Mouse (Mus musculus) layer of hippocampus, adult 9-11 months (tissue): Measurements from ENCODE around the gene Col4a2.

Experiments used
- DNase-seq: peaks from one replicate; pipeline ENCODE4 v3.0.0; 2022

Col4a2 gene

DNA sequence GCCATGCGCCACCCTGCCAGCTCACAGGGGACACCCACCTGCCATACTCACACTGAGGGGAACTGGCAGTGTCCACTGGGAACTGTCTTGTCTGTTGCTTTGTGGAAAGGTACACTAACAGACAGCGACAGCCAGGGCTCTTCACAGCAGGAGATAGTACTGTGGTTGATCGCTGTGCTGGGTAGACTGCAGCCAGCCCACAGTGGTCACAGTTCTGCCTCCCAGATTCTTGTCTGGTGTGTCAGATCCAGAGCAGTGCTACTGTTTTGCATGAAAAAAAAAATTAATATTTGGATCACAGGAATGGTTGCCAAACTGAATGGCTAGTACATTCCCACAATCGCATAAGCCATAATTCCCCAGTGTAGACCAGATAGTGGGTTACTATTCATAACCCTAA, 74.7 kb downstream of the Col4a2 start:
- no peak for DNase-seq

DNA sequence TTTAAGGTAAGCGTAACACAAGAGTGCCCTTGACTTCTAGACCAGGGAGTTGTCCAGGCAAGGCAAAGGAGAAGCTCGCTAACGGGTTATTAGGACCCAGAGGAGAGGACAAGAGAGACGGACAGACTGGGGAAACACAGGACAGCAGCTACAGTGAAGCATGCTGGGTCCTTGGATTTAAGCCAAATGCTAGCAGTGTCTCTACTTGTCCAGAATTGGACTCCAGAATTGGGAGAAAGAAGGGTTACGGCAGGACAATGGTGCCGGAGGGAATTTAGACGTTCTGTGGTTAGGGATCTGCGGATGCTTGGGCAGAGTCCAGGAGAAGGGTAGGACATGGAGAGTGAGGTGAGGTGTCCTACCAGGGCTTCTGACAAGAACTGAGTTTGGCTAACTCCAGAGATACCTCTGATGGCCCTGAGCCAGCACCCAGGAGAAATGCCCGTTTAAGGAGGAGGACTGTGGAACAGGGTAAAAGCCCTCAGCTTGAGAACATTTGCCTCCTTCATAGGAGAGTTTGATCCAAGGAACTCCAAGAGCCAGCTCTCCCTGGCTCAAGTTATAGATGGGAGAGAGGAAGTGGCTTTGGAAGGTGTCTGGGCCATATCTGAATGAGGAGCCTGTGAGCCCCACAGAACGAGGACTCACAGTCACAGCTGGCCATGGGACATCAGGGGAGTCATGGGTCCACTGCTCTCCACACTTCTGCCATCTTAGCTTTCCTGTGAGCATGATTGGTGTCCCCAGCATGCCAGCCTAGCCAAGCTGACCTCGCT, 76.9 kb downstream of the Col4a2 start:
- DNase-seq, result no peak

DNA sequence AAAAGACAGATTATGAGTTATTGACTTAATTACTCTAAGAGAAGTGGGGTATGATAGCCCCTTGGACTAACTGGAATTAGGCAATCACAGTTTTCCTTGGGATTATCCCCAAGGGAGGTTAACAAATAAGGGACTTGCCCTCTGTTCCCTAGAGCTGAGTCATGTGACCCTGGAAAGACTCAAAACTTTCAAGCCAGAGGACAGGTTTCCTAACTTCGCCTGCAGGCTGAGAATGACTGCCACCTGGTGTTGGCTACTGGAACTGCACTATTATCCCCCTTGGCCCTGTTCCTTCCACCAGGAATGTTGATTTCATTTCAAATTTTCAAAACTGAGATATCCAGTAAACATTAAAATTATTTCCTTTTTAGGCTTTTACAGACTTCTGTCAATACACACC, 80.1 kb downstream of the Col4a2 start:
- no peak for DNase-seq

DNA sequence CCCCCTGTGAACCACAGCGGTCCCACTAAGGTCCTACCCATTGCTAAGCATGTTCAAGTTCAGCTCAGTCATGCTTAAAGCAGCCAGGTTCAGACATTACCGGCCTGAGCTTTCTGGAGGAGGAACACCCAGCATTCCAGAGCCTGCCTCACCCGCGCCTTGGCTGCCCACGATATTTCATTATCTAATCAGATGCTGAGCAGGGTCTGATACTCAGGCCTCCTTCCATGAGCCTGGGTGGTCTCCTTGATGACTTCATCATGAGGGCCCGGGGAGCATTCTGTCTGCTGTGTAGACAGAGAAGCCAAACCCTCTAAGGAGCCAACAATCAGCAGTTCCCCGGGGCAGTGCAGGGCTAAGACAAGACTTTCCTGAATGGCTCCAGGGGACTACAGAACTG, 80.6 kb downstream of the Col4a2 start:
- DNase-seq, result no peak

DNA sequence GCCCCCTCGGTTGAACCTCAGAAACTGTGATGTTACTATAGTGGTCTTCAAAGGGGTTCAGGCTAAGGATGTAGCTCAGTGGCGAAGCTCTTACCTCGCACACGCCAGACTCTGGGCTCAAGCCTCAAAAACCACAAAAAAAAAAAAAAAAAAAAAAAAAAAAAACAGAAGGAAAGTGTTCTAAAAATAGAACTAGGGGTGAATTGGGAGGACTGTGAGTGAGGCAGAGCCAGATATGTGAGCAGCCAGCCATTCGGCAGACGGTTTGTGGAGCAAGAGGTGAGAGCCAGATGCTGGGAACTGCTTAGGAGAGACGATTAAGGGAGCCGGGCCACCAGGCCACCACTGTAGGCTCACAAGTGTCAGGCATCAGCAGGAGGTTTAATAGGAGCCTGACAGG, 81.0 kb downstream of the Col4a2 start:
- no peak for DNase-seq

DNA sequence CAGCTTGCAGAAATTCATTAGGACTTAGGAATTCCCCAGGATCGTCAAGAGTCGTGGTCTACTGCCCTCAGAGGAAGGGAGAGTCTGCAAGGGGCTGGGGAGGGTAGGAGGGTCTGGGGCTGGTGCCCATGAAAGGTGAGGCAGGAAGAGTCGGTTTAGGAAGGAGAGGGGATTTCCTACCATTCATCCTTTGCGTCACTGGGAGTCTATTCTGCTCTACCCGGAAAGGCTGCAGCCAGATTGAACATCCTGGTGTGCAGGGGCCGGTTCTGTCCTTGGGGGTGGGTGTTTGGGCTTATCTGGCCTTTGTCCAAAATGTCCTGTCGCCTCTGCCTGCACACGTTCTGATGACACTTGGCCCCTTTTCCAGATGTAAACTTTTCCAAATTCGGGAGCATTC, 82.2 kb downstream of the Col4a2 start:
- DNase-seq, result no peak

DNA sequence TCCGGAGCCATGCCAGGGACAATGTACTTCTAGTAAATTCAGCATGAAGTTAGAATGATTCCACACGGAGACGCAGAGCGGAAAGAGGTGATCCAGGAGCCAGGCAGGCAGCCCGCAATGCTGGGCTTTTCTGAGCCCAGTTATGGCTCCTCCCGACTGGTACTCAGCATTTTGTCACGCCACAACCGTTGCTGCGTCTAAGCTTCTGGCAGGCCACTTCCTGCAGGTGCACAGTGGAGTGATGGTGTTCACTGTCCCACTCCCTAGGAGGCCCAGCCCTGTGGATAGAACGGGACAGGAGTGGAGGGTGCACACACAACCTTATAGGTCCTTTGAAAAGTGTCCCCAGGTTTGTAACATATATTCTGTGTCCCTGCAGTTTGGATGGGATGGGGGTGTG, 83.0 kb downstream of the Col4a2 start:
- no peak for DNase-seq

DNA sequence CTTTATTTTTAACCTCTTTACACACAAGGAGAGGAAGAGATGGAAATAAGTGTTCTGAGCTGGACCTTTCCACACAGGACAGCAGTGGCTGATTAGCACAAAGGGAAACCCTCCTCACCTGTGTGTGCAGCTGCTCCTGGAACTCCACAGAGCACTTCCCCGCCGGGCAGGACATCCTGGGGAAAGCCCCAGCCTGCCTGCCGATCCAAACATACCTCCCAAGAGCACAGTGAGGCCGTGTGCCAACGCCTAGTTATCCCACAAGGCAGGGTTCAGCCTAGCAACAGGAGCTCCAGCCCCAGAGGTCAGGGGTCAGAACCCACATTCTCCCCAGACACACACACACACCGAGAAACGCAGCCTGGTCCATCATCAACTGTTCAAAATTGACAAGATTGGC, 83.5 kb downstream of the Col4a2 start:
- DNase-seq, result no peak

DNA sequence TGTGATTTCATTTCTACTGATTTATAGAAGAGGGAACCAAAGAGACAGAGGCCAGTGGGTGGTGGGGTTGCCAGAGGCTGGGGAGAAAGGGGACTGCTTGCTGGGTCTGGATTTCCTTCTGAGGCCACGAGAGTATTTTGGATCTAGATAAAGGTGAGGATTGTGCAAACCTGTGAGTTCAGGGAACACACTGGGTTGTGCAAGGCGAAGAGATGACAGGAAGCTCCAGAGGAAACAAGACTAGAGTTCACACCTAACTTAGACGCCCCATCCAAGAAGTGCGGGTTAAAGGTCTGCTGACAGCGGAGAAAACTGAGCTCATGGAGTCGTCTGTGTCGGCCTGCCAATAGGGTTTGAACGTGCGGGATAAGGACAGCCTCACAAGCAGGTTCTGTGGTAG, 84.5 kb downstream of the Col4a2 start:
- DNase-seq, result no peak

DNA sequence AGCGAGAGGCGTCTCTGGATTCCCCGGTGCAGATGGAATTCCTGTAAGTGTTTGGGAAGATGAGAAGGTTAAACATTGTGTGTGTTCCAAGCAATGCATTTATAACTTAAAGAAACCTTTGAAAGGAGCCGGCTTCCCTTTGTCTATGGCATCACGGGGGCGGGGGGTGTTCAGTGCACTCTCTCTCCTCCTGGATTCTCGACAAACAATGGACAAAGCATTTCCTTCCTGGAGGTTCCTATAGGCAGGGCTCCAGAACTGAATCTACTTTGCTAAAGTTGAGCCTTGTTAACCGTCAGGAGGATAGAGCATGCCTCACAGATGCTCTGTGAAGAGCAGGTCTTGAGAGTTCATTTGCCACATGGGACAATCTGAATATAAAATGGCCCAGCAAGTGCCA, 87.1 kb downstream of the Col4a2 start:
- no peak for DNase-seq

DNA sequence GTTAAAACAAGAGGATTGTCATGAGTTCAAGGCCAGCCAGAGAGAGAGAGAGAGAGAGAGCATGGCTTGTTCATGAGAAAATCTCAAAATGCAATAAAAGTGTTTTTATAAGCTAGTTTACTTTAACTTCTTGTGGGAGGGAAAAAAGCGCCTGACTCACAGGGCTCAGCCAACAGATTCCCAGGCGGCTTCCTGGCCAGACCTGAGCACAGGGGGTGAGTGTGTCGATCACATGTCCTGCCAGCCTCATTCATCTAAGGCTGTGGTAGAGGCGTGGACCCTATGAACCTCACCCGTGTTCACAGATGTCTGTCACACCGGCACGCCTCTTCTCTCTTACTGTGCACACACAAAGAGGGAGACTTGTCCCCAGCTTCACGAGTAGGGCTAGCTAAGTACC, 87.6 kb downstream of the Col4a2 start:
- DNase-seq, result no peak

DNA sequence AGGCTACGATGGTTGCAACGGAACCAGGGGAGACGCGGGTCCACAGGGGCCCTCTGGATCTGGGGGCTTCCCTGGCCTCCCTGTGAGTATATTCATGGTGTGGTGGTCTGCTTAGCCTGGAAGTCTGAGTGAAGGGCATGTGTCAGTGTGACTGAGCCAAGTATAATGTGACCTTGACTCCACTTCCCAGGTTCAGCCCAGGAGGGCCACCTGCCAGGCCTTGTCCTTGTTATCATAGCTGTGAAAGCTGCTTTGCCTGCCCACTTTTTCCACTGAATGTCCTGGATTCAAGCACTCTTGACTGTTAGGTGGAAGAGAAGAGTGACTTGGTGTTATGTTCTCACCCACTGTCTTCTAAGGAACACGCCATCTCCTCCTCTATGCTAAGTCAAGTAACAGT, 88.6 kb downstream of the Col4a2 start:
- no peak for DNase-seq

DNA sequence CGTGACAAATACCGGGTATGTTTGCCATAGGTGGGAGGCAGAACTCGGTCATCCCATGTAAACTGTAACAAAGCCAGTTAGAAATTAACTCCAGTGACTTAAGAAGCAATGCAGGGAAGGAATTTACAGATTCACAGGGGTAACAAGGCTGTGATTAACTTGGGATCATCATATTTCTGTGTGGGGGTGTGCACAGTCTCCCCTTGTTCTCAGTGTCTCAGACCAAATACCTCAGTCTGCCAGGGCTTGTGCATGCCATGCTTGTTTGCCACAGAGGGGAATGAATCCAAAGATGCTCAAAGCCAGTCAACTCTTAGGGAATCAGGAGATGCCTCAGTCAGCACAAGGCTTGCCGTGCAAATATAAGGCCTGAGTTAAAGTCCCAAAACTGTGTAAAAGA, 89.6 kb downstream of the Col4a2 start:
- DNase-seq, result no peak

DNA sequence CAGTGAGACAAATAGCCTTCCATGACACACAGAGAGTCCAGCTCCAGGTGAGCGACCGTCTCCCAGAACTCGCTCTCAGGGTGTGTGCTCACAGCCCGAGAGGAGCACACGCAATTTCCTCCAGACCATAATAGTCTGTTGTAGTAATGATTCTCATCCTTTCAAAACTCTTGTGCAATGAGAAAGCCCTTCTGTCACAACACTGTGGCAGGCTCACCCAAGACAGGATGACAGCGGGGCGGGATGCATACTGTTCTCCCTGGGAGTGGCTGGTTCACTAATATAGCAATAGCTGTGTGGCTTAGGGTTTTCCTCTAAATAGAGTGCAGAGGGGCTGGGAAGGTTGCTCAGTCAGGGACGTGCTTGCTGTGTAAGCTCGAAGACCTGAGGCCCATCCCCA, 91.2 kb downstream of the Col4a2 start:
- no peak for DNase-seq

DNA sequence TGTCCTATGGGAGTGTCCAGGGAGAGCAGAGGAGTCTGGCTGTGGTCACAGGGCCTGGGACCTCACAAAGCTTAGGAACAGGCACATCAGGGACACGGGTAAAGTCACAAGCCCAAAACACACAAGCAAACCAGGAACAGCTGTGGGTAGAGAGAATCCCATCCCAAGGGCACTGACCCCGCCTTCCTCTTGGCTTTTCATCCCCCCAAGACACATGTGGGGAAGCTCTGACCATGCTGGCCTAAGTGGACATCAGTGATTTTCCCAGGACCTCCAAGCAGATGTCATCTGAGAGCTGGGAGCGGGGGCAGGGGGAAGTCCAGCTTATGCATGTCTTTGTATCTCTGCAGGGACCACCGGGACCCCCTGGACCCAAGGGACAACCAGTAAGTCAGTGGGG, 92.0 kb downstream of the Col4a2 start:
- DNase-seq, result no peak

DNA sequence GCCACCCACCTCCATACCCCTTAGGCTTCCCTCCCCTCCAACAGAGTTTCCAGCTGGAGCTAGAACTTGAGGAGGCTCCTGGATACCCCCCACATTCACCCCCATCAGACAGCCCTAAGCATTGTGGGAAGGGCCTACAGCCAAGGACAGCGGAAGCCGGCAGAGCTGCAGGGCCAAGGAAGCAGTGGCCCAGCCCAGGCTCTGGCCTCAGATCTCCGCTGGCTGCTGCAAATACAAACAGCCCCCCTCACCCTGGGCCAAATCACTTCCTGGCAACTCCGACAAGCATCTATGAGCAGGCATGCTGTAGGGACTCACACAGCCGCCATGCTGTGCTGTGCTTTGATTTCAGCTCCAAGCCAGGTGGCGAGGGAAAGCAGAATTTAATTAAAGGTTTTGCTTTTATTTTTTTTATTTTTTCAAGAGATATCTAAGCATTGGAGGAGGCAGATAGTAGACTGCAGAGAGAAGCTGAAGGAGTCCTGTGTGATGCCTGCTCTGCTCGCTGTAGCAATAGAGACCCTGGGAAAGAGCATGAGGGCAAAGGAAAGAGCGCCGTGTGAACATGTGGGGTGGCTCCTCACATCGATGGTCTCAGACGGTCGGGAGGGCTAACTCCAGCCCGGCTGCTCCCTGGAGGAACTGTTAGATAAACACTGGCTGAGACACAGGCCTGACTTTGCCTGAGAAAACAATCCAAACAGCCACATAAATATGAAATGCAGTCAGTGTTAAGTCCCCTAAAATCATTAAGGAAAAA, 93.3 kb downstream of the Col4a2 start:
- DNase-seq, result peak; percentile 72

DNA sequence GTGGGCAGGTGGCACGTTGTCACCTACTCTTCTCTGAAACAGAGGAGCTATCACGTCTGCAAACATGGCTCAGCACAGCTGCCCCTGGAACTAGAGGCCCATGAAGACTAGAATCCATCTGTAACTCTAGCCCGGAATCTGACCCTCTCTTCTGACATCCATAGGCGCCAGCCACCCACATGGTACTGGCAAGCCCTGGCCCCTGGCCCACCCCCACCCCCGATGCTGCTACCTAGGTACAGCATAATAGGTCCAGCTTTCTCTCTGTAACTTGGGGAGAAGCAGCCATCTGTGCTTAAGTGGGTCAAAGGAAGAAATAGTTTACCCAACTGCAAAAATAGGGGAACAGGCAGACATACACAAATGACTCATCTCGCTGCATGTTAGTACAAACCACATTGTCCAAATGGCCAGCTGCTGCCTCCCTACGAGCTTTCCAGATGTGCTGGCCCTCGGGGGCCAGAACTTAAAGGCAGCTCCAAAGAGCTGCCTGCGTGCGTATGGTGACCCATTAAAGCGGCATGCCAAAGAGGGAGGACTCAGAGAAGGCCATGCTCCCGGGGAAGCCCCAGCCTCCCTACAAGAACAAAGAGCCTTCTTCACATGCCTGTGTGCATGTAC, 99.0 kb downstream of the Col4a2 start:
- DNase-seq, result no peak

DNA sequence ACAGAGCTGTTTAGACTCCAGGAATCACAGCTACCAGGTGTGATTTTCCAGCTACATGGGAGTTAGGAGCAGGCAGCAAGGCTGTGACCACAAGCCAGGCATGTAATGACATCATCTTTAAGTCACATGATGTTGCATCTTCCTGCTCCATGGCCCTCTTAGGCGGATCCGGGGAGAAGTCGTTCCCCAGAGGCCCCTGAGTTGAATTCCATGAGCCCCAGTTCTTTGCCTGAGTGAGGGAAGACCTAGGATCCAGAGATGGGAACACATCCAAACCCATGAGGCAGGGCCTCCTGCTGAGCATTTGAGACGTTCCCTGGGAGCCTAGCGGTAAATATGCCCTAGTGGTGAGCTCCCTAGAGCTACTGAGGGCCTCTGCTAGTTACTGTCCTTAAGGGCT, 99.8 kb downstream of the Col4a2 start:
- DNase-seq, result no peak

DNA sequence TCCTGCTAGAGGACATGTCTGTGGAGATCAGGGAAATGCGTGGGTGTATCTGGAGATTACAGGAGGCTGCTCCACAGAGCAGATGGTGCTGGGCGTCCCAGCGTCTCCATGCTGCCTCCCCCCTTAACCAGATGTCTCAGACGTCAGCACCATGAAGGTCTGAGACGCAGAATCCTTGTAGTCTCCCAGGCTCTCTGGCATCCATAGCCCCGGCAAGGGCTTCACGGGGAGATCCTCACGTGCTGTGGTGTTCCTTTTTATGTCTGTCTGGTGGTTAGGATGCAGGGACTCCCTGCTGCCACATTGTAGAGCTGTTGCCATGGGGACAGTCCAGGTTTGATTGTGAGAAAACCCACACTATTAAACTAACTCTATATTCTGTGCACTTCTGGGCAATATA, 101.7 kb downstream of the Col4a2 start:
- DNase-seq, result peak; percentile 78

DNA sequence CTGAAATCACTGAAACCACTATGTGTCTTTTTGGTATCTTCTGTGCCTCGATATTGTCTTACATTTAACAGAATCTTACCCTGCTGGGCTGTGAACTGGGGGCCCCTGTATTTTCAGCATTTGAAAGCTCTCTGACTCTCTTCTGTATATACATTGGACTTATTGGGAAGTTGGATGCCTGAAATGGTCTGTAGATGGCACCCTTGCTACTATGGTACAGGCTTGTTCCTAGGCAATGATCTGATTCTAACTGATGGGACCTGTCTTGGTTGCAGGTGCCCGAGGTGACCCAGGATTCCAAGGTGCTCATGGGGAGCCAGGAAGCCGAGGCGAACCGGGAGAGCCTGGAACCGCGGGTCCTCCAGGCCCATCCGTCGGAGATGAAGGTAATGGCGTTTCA, 102.5 kb downstream of the Col4a2 start:
- no peak for DNase-seq

DNA sequence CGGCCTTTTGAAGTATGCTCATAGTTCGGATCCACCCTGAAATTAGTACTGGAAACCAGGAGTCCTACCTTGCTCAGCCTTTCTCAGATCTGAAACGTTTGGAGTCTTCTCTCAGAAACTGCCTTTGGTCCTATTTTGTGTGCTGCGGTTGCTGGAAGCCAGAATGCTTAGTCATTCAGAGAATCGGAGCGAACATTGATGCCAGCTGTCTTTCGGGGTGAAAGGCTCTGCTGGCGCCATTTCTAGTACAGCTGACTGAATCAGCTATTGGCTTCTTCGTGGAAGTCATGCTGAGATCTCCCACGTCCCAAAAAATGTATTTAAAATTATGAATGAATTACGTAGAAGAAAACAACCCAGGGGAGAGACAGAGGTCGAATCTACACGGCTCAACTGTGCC, 105.2 kb downstream of the Col4a2 start:
- DNase-seq, result peak; percentile 67

DNA sequence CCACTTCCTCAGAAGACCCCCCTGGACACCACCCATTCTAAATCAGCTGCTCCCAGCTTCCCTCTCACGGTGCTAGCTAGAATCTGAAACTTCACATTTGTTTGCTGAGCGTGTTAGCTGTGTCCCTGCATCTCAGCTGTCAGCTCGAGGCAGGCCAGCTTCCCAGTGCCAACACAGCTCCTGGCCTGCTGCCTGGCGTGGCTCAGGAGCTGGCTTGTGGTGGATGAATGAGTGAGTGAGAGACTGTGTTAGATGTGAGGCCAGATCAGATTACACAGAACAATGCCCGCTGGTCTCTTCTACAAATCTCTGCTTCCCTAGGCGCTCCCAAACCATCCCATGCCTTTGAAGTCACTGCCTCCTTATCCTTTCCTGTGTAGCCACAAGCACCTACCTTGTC, 106.6 kb downstream of the Col4a2 start:
- DNase-seq, result peak; percentile 91

DNA sequence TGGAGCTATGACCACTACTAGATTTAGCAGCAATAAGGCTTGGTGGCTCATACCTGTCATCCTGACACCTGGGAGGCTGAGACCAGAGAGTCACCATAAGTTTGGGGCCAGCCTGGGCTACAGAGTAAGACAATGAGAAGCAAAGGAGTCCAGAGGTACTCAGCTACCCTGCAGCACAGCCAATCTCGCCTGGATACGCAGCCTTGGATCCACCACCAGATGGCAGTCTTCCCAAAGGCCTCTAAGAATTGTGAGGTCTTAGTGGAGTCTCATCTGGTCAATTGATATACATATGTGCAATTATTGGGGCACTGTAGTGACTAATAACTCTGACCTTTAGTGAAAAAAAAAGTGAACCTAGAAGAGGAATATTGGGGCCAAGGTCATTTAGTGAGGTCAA, 107.0 kb downstream of the Col4a2 start:
- no peak for DNase-seq

DNA sequence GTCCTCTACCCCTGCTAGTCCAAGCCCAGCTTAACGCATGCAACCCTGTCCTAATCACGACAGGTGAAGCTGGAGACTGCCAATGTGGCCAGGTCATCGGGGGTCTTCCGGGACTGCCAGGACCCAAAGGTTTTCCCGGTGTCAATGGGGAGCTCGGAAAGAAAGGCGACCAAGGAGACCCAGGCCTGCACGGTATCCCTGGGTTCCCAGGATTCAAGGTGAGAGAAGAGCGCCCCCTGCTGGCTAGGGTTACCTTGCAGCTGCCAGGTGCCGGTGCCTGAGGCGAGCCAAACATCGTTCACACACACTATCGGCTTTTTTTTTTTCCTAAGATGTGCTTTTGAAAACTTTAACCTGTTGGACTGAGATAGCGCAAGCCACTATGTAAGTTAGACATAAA, 108.5 kb downstream of the Col4a2 start:
- DNase-seq, result no peak
